Mouse (Mus musculus): ENCODE measurements around the gene Fam186a. TPM values are rescaled to one million over a fixed set of nuclear protein-coding genes. Genes with fewer than 3 reads are reported as not detected.

Fam186a gene
- total and polyA plus RNA-seq, 3 experiments, result not detected

DNA sequence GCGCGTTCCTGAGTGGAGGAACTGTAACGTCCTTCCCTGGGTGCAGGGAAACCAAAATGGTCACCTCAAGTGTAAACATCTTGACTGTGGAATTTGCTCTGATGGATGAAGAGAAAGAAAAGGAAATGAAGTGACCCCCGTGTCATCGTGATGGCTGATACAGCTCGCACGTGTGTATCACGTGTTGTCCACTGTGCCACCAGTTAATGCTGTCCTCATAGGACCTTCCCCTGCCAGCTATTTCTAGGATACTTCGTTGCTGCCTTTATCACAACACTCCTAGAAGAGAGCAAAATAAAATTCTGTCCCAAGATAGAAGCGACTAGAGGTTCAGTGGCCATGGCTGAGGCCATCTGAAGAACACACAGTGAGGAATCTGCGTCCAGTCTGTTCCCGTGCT is 82.8 kb downstream of the Fam186a start:
- Histone ChIP-seq H3K4me3 (ENCODE audit: control insufficient read depth in 1 of 2, insufficient read depth in 1 of 2, low read depth in 2 of 2, low read length in 2 of 2) (no peak overlapping the region), H3K4me1 (ENCODE audit: control insufficient read depth in 1 of 2, insufficient read depth in 2 of 2, low read length in 2 of 2) (no peaks in the 10 kb centered on the region), H3K9ac (ENCODE audit: control insufficient read depth, low read depth, low read length, poor library complexity, severe bottlenecking) (no peak overlapping the region), H3K36me3 (ENCODE audit: control insufficient read depth in 1 of 2, insufficient read depth in 2 of 2, low read length in 2 of 2) (no peaks in the 10 kb centered on the region), H3K9me3 (replicated peaks; ENCODE audit: insufficient read depth, low read length) (no peaks in the 10 kb centered on the region), H3K27me3 (ENCODE audit: control insufficient read depth in 1 of 2, insufficient read depth in 2 of 2, low read length in 2 of 2) (peaks cover 19 to 33% of the 10 kb centered on the region in 2 experiments), H3K79me2 (ENCODE audit: control insufficient read depth, insufficient read depth, low read length, poor library complexity) (no peaks in the 10 kb centered on the region), H3K27ac (ENCODE audit: control insufficient read depth, low read depth, low read length) (no peak overlapping the region)
- no peak for DNase-seq (ENCODE audit: low read depth, low spot score)
- TF ChIP-seq ELF1 (IDR thresholded peaks at IDR 0.05; ENCODE audit: low read depth, low read length), result no peak
- TF ChIP-seq MXI1 (IDR thresholded peaks at IDR 0.05; ENCODE audit: low read depth, low read length), result no peak
- no peak for TF ChIP-seq E2F4 (IDR thresholded peaks at IDR 0.05; ENCODE audit: borderline replicate concordance, low read depth, low read length)
- TF ChIP-seq EP300 (IDR thresholded peaks at IDR 0.05; ENCODE audit: low read depth in 1 of 2, low read length in 2 of 2), result no peak
- no peak for TF ChIP-seq SMC3 (IDR thresholded peaks at IDR 0.05; ENCODE audit: low read depth, low read length)
- TF ChIP-seq ZKSCAN1 (IDR thresholded peaks at IDR 0.05; ENCODE audit: low read depth, low read length), result no peak
- TF ChIP-seq CTCF (IDR thresholded peaks at IDR 0.05 in 2 of 3, conservative IDR thresholded peaks at IDR 0.05 in 1 of 3; ENCODE audit: control insufficient read depth in 1 of 3, insufficient read depth in 1 of 3, low read depth in 2 of 3, low read length in 3 of 3, poor library complexity in 1 of 3, severe bottlenecking in 1 of 3), result no peak
- no peak for TF ChIP-seq MEF2A (IDR thresholded peaks at IDR 0.05; ENCODE audit: extremely low read depth, insufficient replicate concordance, low read depth, low read length, poor library complexity, severe bottlenecking)
- no peak for TF ChIP-seq CHD1 (IDR thresholded peaks at IDR 0.05; ENCODE audit: low read depth, low read length)
- TF ChIP-seq USF2 (IDR thresholded peaks at IDR 0.05; ENCODE audit: borderline replicate concordance in 1 of 2, insufficient read depth in 1 of 2, low read depth in 1 of 2, low read length in 2 of 2), result no peak
- TF ChIP-seq MAZ (IDR thresholded peaks at IDR 0.05; ENCODE audit: low read depth, low read length), result no peak
- TF ChIP-seq BHLHE40 (IDR thresholded peaks at IDR 0.05; ENCODE audit: borderline replicate concordance, low read depth, low read length), result no peak
- no peak for TF ChIP-seq TBP (IDR thresholded peaks at IDR 0.05; ENCODE audit: low read depth, low read length)

DNA sequence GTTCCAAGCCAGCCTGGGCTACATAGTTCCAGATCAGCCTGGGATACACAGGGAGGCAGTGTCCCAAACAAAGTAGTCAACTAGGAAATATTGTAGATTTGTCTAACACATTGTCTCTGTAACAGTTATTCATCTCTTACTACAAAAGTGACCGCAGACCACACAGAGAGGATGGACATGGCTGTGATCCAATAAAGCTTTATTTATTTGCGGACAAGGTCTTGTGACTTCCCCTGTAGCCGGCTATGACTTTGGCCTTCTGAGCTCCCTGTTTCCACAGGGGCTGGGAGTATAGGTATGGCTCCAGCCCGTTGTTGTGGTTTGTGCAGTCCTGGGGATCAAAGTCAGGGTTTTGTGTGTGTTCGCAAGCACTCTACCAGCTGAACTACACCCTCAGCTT is 88.3 kb downstream of the Fam186a start:
- no peak overlapping the region for H3K27ac ChIP-seq (ENCODE audit: control insufficient read depth, low read depth, low read length)
- H3K79me2 ChIP-seq (ENCODE audit: control insufficient read depth, insufficient read depth, low read length, poor library complexity), result no peaks in the 10 kb centered on the region
- TF ChIP-seq RAD21 (IDR thresholded peaks at IDR 0.05; ENCODE audit: low read depth, low read length) (no peak), BHLHE40 (IDR thresholded peaks at IDR 0.05; ENCODE audit: borderline replicate concordance, low read depth, low read length) (no peak), CTCF (IDR thresholded peaks at IDR 0.05 in 2 of 3, conservative IDR thresholded peaks at IDR 0.05 in 1 of 3; ENCODE audit: control insufficient read depth in 1 of 3, insufficient read depth in 1 of 3, low read depth in 2 of 3, low read length in 3 of 3, poor library complexity in 1 of 3, severe bottlenecking in 1 of 3) (no peak), MAX (IDR thresholded peaks at IDR 0.05; ENCODE audit: low read length) (no peak), UBTF (IDR thresholded peaks at IDR 0.05; ENCODE audit: borderline replicate concordance, insufficient read depth, low read depth, low read length) (no peak), CHD1 (IDR thresholded peaks at IDR 0.05; ENCODE audit: low read depth, low read length) (no peak), GATA1 (IDR thresholded peaks at IDR 0.05; ENCODE audit: low read depth, low read length) (no peak), CHD2 (IDR thresholded peaks at IDR 0.05; ENCODE audit: low read length) (no peak), NELFE (IDR thresholded peaks at IDR 0.05; ENCODE audit: low read depth, low read length) (no peak), KAT2A (conservative IDR thresholded peaks at IDR 0.05; ENCODE audit: low read depth, low read length) (no peak), ZKSCAN1 (IDR thresholded peaks at IDR 0.05; ENCODE audit: low read depth, low read length) (no peak), USF2 (IDR thresholded peaks at IDR 0.05; ENCODE audit: borderline replicate concordance in 1 of 2, insufficient read depth in 1 of 2, low read depth in 1 of 2, low read length in 2 of 2) (no peak), SMC3 (IDR thresholded peaks at IDR 0.05; ENCODE audit: low read depth, low read length) (no peak), TCF12 (IDR thresholded peaks at IDR 0.05; ENCODE audit: low read depth, low read length) (no peak), MAFK (IDR thresholded peaks at IDR 0.05; ENCODE audit: borderline replicate concordance, low read depth, low read length) (no peak), TBP (IDR thresholded peaks at IDR 0.05; ENCODE audit: low read depth, low read length) (no peak), MYB (IDR thresholded peaks at IDR 0.05; ENCODE audit: low read depth, low read length) (no peak), USF1 (IDR thresholded peaks at IDR 0.05; ENCODE audit: low read depth, low read length) (no peak), ZMIZ1 (IDR thresholded peaks at IDR 0.05; ENCODE audit: low read depth, low read length) (no peak)
- no peaks in the 10 kb centered on the region for H3K9me3 ChIP-seq (replicated peaks; ENCODE audit: insufficient read depth, low read length)
- peaks cover 26 to 30% of the 10 kb centered on the region in 2 experiments for H3K27me3 ChIP-seq (ENCODE audit: control insufficient read depth in 1 of 2, insufficient read depth in 2 of 2, low read length in 2 of 2)
- DNase-seq (ENCODE audit: low read depth, low spot score), result no peak
- H3K4me3 ChIP-seq (ENCODE audit: control insufficient read depth in 1 of 2, insufficient read depth in 1 of 2, low read depth in 2 of 2, low read length in 2 of 2), result no peak overlapping the region
- H3K36me3 ChIP-seq (ENCODE audit: control insufficient read depth in 1 of 2, insufficient read depth in 2 of 2, low read length in 2 of 2), result no peaks in the 10 kb centered on the region
- no peak overlapping the region for H3K9ac ChIP-seq (ENCODE audit: control insufficient read depth, low read depth, low read length, poor library complexity, severe bottlenecking)
- peaks cover 0 to 16% of the 10 kb centered on the region in 2 experiments; a peak in 2 of 4 replicates for H3K4me1 ChIP-seq (ENCODE audit: control insufficient read depth in 1 of 2, insufficient read depth in 2 of 2, low read length in 2 of 2)

Measured in MEL (cell line).